Mouse (Mus musculus) adrenal gland, adult 2 months (tissue): ENCODE results near the gene Bmp4. TPM values are rescaled to one million over a fixed set of nuclear protein-coding genes. Genes with fewer than 3 reads are reported as not detected.

Experiments used
- DNase-seq: peaks from one replicate; pipeline ENCODE4 v3.0.0; 2021
- long read RNA-seq: library from polyadenylated mRNA; stranded (forward); transcript quantifications from one replicate; pipeline ENCODE4 v2.0.0, GENCODE M21; 2021
- polyA plus RNA-seq: library from polyadenylated mRNA; depleted of rRNA; stranded (reverse); fragments of >200 nt; gene quantifications from 2 replicates; pipeline ENCODE4 v1.2.3, GENCODE M21; 2012; rRNA removed
- total RNA-seq, 2 experiments: library from RNA; stranded (reverse); gene quantifications; 2 replicates each; pipeline ENCODE4 v1.2.3; 2021

Bmp4 gene
- 10 to 100 TPM; 12.3 to 15.5 TPM for total RNA-seq
- polyA plus RNA-seq: 22.0 and 23.5 TPM in 2 replicates
- long read RNA-seq, partial matches to known transcripts: 2 of 7 reads
- long read RNA-seq, other reads (novel, unspliced or antisense): 2 of 7 reads

- peak; percentile 24 for DNase-seq
These were observed at the start of gene Bmp4 for GRCm38 (mm10) chr14:46390249-46390775. Gene Bmp4 (minus strand): TSS chr14:46390669.

- no peak for DNase-seq
These were observed 49.1 kb upstream of the Bmp4 start for GRCm38 (mm10) chr14:46439461-46440048.

- no peak for DNase-seq
These were observed 46.1 kb upstream of the Bmp4 start for GRCm38 (mm10) chr14:46436471-46437090.

GRCm38 (mm10) chr14:46430231-46430630, 39.8 kb upstream of the Bmp4 start:
- DNase-seq: no peak

- DNase-seq: no peak
These were observed 36.8 kb upstream of the Bmp4 start for GRCm38 (mm10) chr14:46427251-46427650.

GRCm38 (mm10) chr14:46421823-46422222, 31.4 kb upstream of the Bmp4 start:
- no peak for DNase-seq

- DNase-seq: peak; percentile 27
These were observed 28.8 kb upstream of the Bmp4 start for GRCm38 (mm10) chr14:46419269-46419668.

GRCm38 (mm10) chr14:46418371-46419097, 28.1 kb upstream of the Bmp4 start:
- no peak for DNase-seq

- DNase-seq: no peak
These were observed 22.1 kb upstream of the Bmp4 start for GRCm38 (mm10) chr14:46412497-46413000.

GRCm38 (mm10) chr14:46410557-46411120, 20.2 kb upstream of the Bmp4 start:
- no peak for DNase-seq

GRCm38 (mm10) chr14:46409016-46409415, 18.5 kb upstream of the Bmp4 start:
- DNase-seq: no peak

- DNase-seq: no peak
These were observed 17.9 kb upstream of the Bmp4 start for GRCm38 (mm10) chr14:46408319-46408718.

GRCm38 (mm10) chr14:46399925-46400324, 9.5 kb upstream of the Bmp4 start:
- DNase-seq: peak; percentile 55

GRCm38 (mm10) chr14:46398091-46398695, 7.7 kb upstream of the Bmp4 start:
- DNase-seq: no peak

GRCm38 (mm10) chr14:46391621-46392170, 1.2 kb upstream of the Bmp4 start:
- no peak for DNase-seq

- DNase-seq: no peak
These were observed 826 bp downstream of the Bmp4 start for GRCm38 (mm10) chr14:46389438-46390248.

- peak; percentile 48 for DNase-seq
These were observed 1.8 kb downstream of the Bmp4 start for GRCm38 (mm10) chr14:46388636-46389035.

GRCm38 (mm10) chr14:46387821-46388481, 2.5 kb downstream of the Bmp4 start:
- peak; percentile 23 for DNase-seq

GRCm38 (mm10) chr14:46387357-46387671, 3.2 kb downstream of the Bmp4 start:
- peak; percentile 84 for DNase-seq
